Mouse (Mus musculus): Measurements from ENCODE around the gene Mthfr. TPM values are rescaled to one million over a fixed set of nuclear protein-coding genes. Genes with fewer than 3 reads are reported as not detected.

Gene Mthfr
- polyA plus RNA-seq, 1 experiment from 2014 or later: 25.4 TPM

Other genes starting within 250 kb of the Mthfr start
- 5.8 and 7.4 TPM in 2 replicates for gene Zfp984, start 229.3 kb upstream of the Mthfr start, polyA plus RNA-seq (2016; fragmentation: Nextera tagmentation; extraction: Ambion mirVana)
- gene Zfp933, start 190.7 kb upstream of the Mthfr start, polyA plus RNA-seq (2016; fragmentation: Nextera tagmentation; extraction: Ambion mirVana): 5.3 and 5.9 TPM in 2 replicates
- 73.8 and 79.9 TPM in 2 replicates for gene Miip, start 170.3 kb upstream of the Mthfr start, polyA plus RNA-seq (2016; fragmentation: Nextera tagmentation; extraction: Ambion mirVana)
- gene Fv1, start 170.1 kb upstream of the Mthfr start, polyA plus RNA-seq (2016; fragmentation: Nextera tagmentation; extraction: Ambion mirVana): 16.7 TPM in 2 replicates
- 45.1 and 53.2 TPM in 2 replicates for gene Mfn2, start 134.4 kb upstream of the Mthfr start, polyA plus RNA-seq (2016; fragmentation: Nextera tagmentation; extraction: Ambion mirVana)
- gene Plod1, start 102.3 kb upstream of the Mthfr start, polyA plus RNA-seq (2016; fragmentation: Nextera tagmentation; extraction: Ambion mirVana): 26.9 and 28.2 TPM in 2 replicates
- 11.6 and 11.7 TPM in 2 replicates for gene 2510039O18Rik, start 98.2 kb upstream of the Mthfr start, polyA plus RNA-seq (2016; fragmentation: Nextera tagmentation; extraction: Ambion mirVana)
- gene Nppb, start 53.3 kb upstream of the Mthfr start, polyA plus RNA-seq (2016; fragmentation: Nextera tagmentation; extraction: Ambion mirVana): not detected in 2 replicates
- gene Nppa, start 38.4 kb upstream of the Mthfr start, polyA plus RNA-seq (2016; fragmentation: Nextera tagmentation; extraction: Ambion mirVana): 0.25 and 0.67 TPM in 2 replicates
- gene Clcn6, start 256 bp upstream of the Mthfr start, polyA plus RNA-seq (2016; fragmentation: Nextera tagmentation; extraction: Ambion mirVana): 15.6 and 20.4 TPM in 2 replicates
- gene Agtrap, start 49.0 kb downstream of the Mthfr start, polyA plus RNA-seq (2016; fragmentation: Nextera tagmentation; extraction: Ambion mirVana): 16.4 and 17.4 TPM in 2 replicates
- gene Mad2l2, start 91.3 kb downstream of the Mthfr start, polyA plus RNA-seq (2016; fragmentation: Nextera tagmentation; extraction: Ambion mirVana): 72.6 and 85.2 TPM in 2 replicates
- gene Draxin, start 91.6 kb downstream of the Mthfr start, polyA plus RNA-seq (2016; fragmentation: Nextera tagmentation; extraction: Ambion mirVana): 5.3 and 7.5 TPM in 2 replicates
- 11.4 and 13.0 TPM in 2 replicates for gene Fbxo6, start 113.1 kb downstream of the Mthfr start, polyA plus RNA-seq (2016; fragmentation: Nextera tagmentation; extraction: Ambion mirVana)
- 39.6 and 58.5 TPM in 2 replicates for gene Fbxo44, start 121.4 kb downstream of the Mthfr start, polyA plus RNA-seq (2016; fragmentation: Nextera tagmentation; extraction: Ambion mirVana)
- gene Fbxo2, start 121.5 kb downstream of the Mthfr start, polyA plus RNA-seq (2016; fragmentation: Nextera tagmentation; extraction: Ambion mirVana): 1.1 and 1.3 TPM in 2 replicates
- 3.2 and 3.7 TPM in 2 replicates for gene Disp3, start 248.9 kb downstream of the Mthfr start, polyA plus RNA-seq (2016; fragmentation: Nextera tagmentation; extraction: Ambion mirVana)

Data from midbrain, embryonic 10.5 days (tissue).